Mouse (Mus musculus) hindbrain, postnatal 0 days (tissue): ENCODE measurements around the gene Mbnl2. TPM values are rescaled to one million over a fixed set of nuclear protein-coding genes. Genes with fewer than 3 reads are reported as not detected.

Source experiments
- ATAC-seq: fragments of 200-750 bp; cut with Nextera tagmentation; 2 replicates; pipeline ENCODE4 v1.8.0; 2017; ENCODE audit warnings: mild to moderate bottlenecking, moderate TSS enrichment, moderate library complexity
- DNase-seq: peaks from one replicate; pipeline ENCODE4 v3.0.0-alpha.2; 2015; ENCODE audit warnings: low spot score
- H3K27ac ChIP-seq: fragments of 300-500 bp; sonication (generic); 2 replicates; pipeline ENCODE4 v1.5.1; 2014; ENCODE audit warnings: mild to moderate bottlenecking
- H3K27me3 ChIP-seq: fragments of 300-500 bp; sonication (generic); 2 replicates; pipeline ENCODE4 v1.6.1; 2014; ENCODE audit warnings: low read length, mixed read lengths; ENCODE audit not compliant: insufficient read depth
- H3K36me3 ChIP-seq: fragments of 300-500 bp; sonication (generic); 2 replicates; pipeline ENCODE4 v1.6.1; 2014; ENCODE audit warnings: low read length, mixed read lengths; ENCODE audit not compliant: insufficient read depth
- H3K4me1 ChIP-seq: fragments of 300-500 bp; sonication (generic); 2 replicates; pipeline ENCODE4 v1.6.1; 2014; ENCODE audit warnings: antibody characterized with exemption, low read length, mixed read lengths; ENCODE audit not compliant: insufficient read depth
- H3K4me2 ChIP-seq: fragments of 300-500 bp; sonication (generic); 2 replicates; pipeline ENCODE4 v1.6.1; 2014; ENCODE audit warnings: low read depth, mild to moderate bottlenecking, low read length, moderate library complexity, mixed read lengths
- H3K4me3 ChIP-seq: fragments of 300-500 bp; sonication (generic); 2 replicates; pipeline ENCODE4 v1.5.1; 2014; ENCODE audit warnings: low read length
- H3K9ac ChIP-seq: fragments of 300-500 bp; sonication (generic); replicated peaks from 2 replicates; pipeline ENCODE4 v1.6.1; 2014; ENCODE audit warnings: mild to moderate bottlenecking, low read length, moderate library complexity, mixed read lengths
- H3K9me3 ChIP-seq: fragments of 300-500 bp; sonication (generic); 2 replicates; pipeline ENCODE4 v1.6.1; 2016; ENCODE audit warnings: low read length, mixed read lengths
- CTCF ChIP-seq: IDR thresholded peaks from 2 replicates; pipeline ENCODE4 v1.5.1; 2016; ENCODE audit warnings: antibody characterized with exemption, control low read depth, low read depth
- WGBS: fragments of 180-500 bp; shearing (Covaris S2); extraction: QIAGEN DNeasy Blood & Tissue Kit; methylation state at CpG from one replicate; pipeline ENCODE4 v1.1.7; 2014; 5-methylcytosine and 5-hydroxymethylcytosine counted together
- polyA plus RNA-seq: library from polyadenylated mRNA; unstranded; fragments of >200 nt; fragmentation: Nextera tagmentation; extraction: Ambion mirVana; gene quantifications from 2 replicates; pipeline ENCODE4 v1.2.1, GENCODE M21; 2015
- total RNA-seq: library from RNA; depleted of rRNA; stranded (reverse); fragments of >200 nt; gene quantifications from 2 replicates; pipeline ENCODE4 v1.2.3, GENCODE M21; 2014

Gene Mbnl2
- total and polyA plus RNA-seq, 2 experiments from 2014 or later: 28.6 to 78.3 TPM

GRCm38 (mm10) chr14:120399614-120400013, 124.1 kb downstream of the Mbnl2 start:
- Histone ChIP-seq H3K9me3 (no peaks in the 10 kb centered on the region), H3K4me2 (no peak overlapping the region), H3K4me1 (no peaks in the 10 kb centered on the region), H3K27me3 (no peaks in the 10 kb centered on the region), H3K4me3 (no peak overlapping the region), H3K9ac (no peak overlapping the region), H3K27ac (no peak overlapping the region), H3K36me3 (no peaks in the 10 kb centered on the region)
- DNase-seq: no peak
- no peak for ATAC-seq
- WGBS: 91% methylated on average over 6 of the region's 6 CpGs
- no peak for TF ChIP-seq CTCF

- no peak for ATAC-seq
- no peak for TF ChIP-seq CTCF
- Histone ChIP-seq H3K4me1 (no peaks in the 10 kb centered on the region), H3K4me3 (no peak overlapping the region), H3K4me2 (no peak overlapping the region), H3K27me3 (no peaks in the 10 kb centered on the region), H3K9ac (no peak overlapping the region), H3K27ac (no peak overlapping the region), H3K36me3 (0 out of 2 replicates have a peak, but pooled peaks cover 5% of the 10 kb centered on the region), H3K9me3 (no peaks in the 10 kb centered on the region)
- WGBS: 86% methylated on average over 15 of the region's 15 CpGs
- no peak for DNase-seq
These were observed 125.7 kb downstream of the Mbnl2 start for GRCm38 (mm10) chr14:120401158-120401557.

- Histone ChIP-seq H3K36me3 (0 out of 2 replicates have a peak, but pooled peaks cover 7% of the 10 kb centered on the region), H3K9ac (no peak overlapping the region), H3K9me3 (no peaks in the 10 kb centered on the region), H3K4me2 (no peak overlapping the region), H3K4me1 (no peaks in the 10 kb centered on the region), H3K27me3 (no peaks in the 10 kb centered on the region), H3K27ac (no peak overlapping the region), H3K4me3 (no peak overlapping the region)
- no peak for DNase-seq
- 96% methylated on average over 9 of the region's 9 CpGs for WGBS
- no peak for ATAC-seq
- no peak for TF ChIP-seq CTCF
These were observed 127.2 kb downstream of the Mbnl2 start for GRCm38 (mm10) chr14:120402715-120403114.

GRCm38 (mm10) chr14:120404364-120404763, 128.9 kb downstream of the Mbnl2 start:
- 0 out of 2 replicates have a peak, but pooled peaks cover 7% of the 10 kb centered on the region for H3K36me3 ChIP-seq
- H3K27ac ChIP-seq: no peak overlapping the region
- WGBS: 90% methylated on average over 7 of the region's 7 CpGs
- H3K27me3 ChIP-seq: no peaks in the 10 kb centered on the region
- H3K4me2 ChIP-seq: no peak overlapping the region
- ATAC-seq (no peak), DNase-seq (no peak)
- H3K4me3 ChIP-seq: no peak overlapping the region
- H3K4me1 ChIP-seq: no peaks in the 10 kb centered on the region
- no peak overlapping the region for H3K9ac ChIP-seq
- no peaks in the 10 kb centered on the region for H3K9me3 ChIP-seq
- TF ChIP-seq CTCF: peak; percentile 45

- Histone ChIP-seq H3K4me3 (no peak overlapping the region), H3K4me2 (no peak overlapping the region), H3K9me3 (no peaks in the 10 kb centered on the region), H3K36me3 (0 out of 2 replicates have a peak, but pooled peaks cover 7% of the 10 kb centered on the region), H3K27me3 (no peaks in the 10 kb centered on the region), H3K9ac (no peak overlapping the region), H3K4me1 (no peaks in the 10 kb centered on the region), H3K27ac (no peak overlapping the region)
- WGBS: 87% methylated on average over 17 of the region's 17 CpGs
- no peak for TF ChIP-seq CTCF
- no peak for ATAC-seq
- DNase-seq: no peak
These were observed 129.5 kb downstream of the Mbnl2 start for GRCm38 (mm10) chr14:120404811-120405582.

- H3K27me3 ChIP-seq: no peaks in the 10 kb centered on the region
- 96% methylated on average over 3 of the region's 3 CpGs for WGBS
- no peak overlapping the region for H3K4me3 ChIP-seq
- no peaks in the 10 kb centered on the region for H3K9me3 ChIP-seq
- H3K27ac ChIP-seq: no peak overlapping the region
- DNase-seq: no peak
- H3K9ac ChIP-seq: no peak overlapping the region
- no peak for TF ChIP-seq CTCF
- H3K36me3 ChIP-seq: 0 out of 2 replicates have a peak, but pooled peaks cover 7% of the 10 kb centered on the region
- no peak overlapping the region for H3K4me2 ChIP-seq
- H3K4me1 ChIP-seq: no peaks in the 10 kb centered on the region
- ATAC-seq: no peak
These were observed 130.1 kb downstream of the Mbnl2 start for GRCm38 (mm10) chr14:120405597-120405996.

GRCm38 (mm10) chr14:120406271-120406670, 130.8 kb downstream of the Mbnl2 start:
- H3K27ac ChIP-seq: no peak overlapping the region

More at GRCm38 (mm10) chr14:120406271-120406670, 130.8 kb downstream of the Mbnl2 start:
- no peak for DNase-seq
- no peak for TF ChIP-seq CTCF
- Histone ChIP-seq H3K9ac (no peak overlapping the region), H3K4me3 (no peak overlapping the region), H3K27me3 (no peaks in the 10 kb centered on the region), H3K36me3 (0 out of 2 replicates have a peak, but pooled peaks cover 7% of the 10 kb centered on the region), H3K9me3 (no peaks in the 10 kb centered on the region), H3K4me2 (no peak overlapping the region), H3K4me1 (no peaks in the 10 kb centered on the region)
- ATAC-seq: no peak
- 82% methylated on average over 6 of the region's 6 CpGs for WGBS
